ENCODE assay signal across 28 mouse cellular contexts in the genomic region with DNA sequence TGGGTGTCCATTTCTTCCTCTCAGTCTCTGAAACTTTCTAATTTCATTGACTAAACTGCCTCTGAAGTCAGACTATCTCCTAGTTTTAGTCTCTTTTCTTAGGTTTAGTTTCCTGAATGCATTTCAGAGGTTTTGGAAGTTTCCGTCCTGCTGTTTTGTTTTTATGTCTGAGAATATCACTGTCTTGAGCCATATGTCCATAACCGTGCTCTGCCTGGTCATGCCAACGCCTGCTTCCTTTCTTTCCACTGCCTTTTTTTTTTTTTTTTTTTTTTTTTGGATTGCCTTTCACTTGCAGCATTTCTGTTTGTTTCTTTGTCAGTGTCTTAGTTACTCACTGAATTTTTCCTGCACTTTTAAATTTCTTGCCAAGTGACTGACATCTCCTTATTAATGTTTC. TPM values are rescaled to one million over a fixed set of nuclear protein-coding genes. Genes with fewer than 3 reads are reported as not detected.
"Had no signal": no experiment of that assay in that cellular context is flagged by ENCODE, and none has a peak within 500 bp of the region (broad histone marks: within the 10 kb centered on the region; RNA-seq: fewer than 3 reads in every experiment).

No protein-coding gene starts in this region.

- H3K4me2 ChIP-seq: heart, embryonic 11.5 days; heart, embryonic 13.5 days; heart, embryonic 15.5 days; hindbrain, embryonic 12.5 days; hindbrain, embryonic 14.5 days; intestine, embryonic 15.5 days; limb, embryonic 13.5 days; limb, embryonic 15.5 days; liver, embryonic 12.5 days had no signal

- DNase-seq: gastrocnemius, postnatal 14 days; gastrocnemius, postnatal 36 days; heart, adult 2 months; heart, postnatal 14 days; heart, postnatal 4 days; kidney, adult 18-20 months; kidney, adult 8-10 months; kidney, postnatal 10 days; kidney, postnatal 25 days; kidney, postnatal 4 days; left cerebral cortex, postnatal 4 days had no signal

- H3K4me3 ChIP-seq: heart, adult 2 months; heart, embryonic 13.5 days; heart, embryonic 15.5 days; hindbrain, embryonic 10.5 days; hindbrain, embryonic 12.5 days; intestine, embryonic 15.5 days; layer of hippocampus, adult 2 months; limb, embryonic 13.5 days; limb, embryonic 15.5 days; liver, embryonic 12.5 days had no signal

- H3K9me3 ChIP-seq: heart, embryonic 13.5 days; heart, embryonic 15.5 days; hindbrain, embryonic 10.5 days; hindbrain, embryonic 12.5 days; intestine, embryonic 15.5 days; limb, embryonic 13.5 days; limb, embryonic 15.5 days; liver, embryonic 12.5 days had no signal

- H3K9ac ChIP-seq: heart, embryonic 13.5 days; heart, embryonic 15.5 days; hindbrain, embryonic 12.5 days; hindbrain, embryonic 14.5 days; intestine, embryonic 15.5 days; limb, embryonic 13.5 days; limb, embryonic 15.5 days; liver, embryonic 12.5 days had no signal

- ATAC-seq: hindbrain, embryonic 16.5 days; inflammation-experienced regulatory T-cells, adult 6 months; intestine, embryonic 15.5 days; intestine, postnatal 0 days; liver, embryonic 12.5 days had no signal

- H3K27ac ChIP-seq: heart, adult 2 months; heart, embryonic 13.5 days; heart, embryonic 15.5 days; hindbrain, embryonic 10.5 days; hindbrain, embryonic 12.5 days; hindbrain, embryonic 14.5 days; intestine, embryonic 15.5 days; layer of hippocampus, adult 2 months; limb, embryonic 13.5 days; limb, embryonic 15.5 days; liver, embryonic 12.5 days had no signal

- H3K4me1 ChIP-seq: heart, embryonic 13.5 days; heart, embryonic 15.5 days; hindbrain, embryonic 10.5 days; hindbrain, embryonic 12.5 days; intestine, embryonic 15.5 days; limb, embryonic 13.5 days; limb, embryonic 15.5 days had no signal

- H3K27me3 ChIP-seq: heart, embryonic 13.5 days; heart, embryonic 15.5 days; hindbrain, embryonic 12.5 days; intestine, embryonic 15.5 days; limb, embryonic 13.5 days; limb, embryonic 15.5 days; liver, embryonic 12.5 days had no signal

RNA-seq across cellular contexts. Expression of gene Gucy2g, which starts 59.5 kb away (rescaled TPM):
- total RNA-seq: heart, postnatal 4 days; liver, adult 2 months had no signal
- polyA plus RNA-seq: heart, embryonic 11.5 days; heart, embryonic 13.5 days; heart, embryonic 15.5 days; heart, postnatal 0 days; hindbrain, embryonic 10.5 days; hindbrain, embryonic 12.5 days; intestine, embryonic 15.5 days; limb, embryonic 11.5 days; limb, embryonic 13.5 days had no signal
